Mouse (Mus musculus): ENCODE measurements at regions not wholly inside any gene's neighbourhood (a gene's known extent, or its start where the extent isn't known, plus 50 kb on each side); places are given as distances from the start of the nearest gene placed in this dataset.
A peak's percentile ranks its signal among the peaks of the same experiment; 100 is the strongest.

DNA sequence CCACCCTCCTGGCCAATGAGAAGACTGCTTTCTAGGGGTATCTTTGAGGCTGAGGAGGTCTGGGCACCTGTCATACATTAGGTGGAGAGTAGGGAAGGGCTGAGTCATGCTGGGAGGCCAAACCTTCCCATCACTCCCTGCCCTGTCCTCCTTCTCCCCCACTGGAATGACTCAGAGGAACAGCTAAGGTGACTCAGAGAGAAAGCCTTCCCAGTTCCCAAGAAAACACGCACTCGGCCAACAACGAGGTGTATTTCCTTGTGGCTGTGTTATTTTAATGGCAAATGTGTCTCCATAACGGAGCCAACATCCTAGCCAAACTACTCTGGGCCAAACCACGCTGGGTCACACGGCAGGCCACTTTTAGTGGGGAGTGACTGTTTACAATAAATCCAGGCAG lies 124.0 kb upstream of the Cdkn3 start:
- no peak overlapping the region for H3K9ac ChIP-seq
- H3K27ac ChIP-seq: no peak overlapping the region
- peaks cover 18% of the 10 kb centered on the region for H3K4me1 ChIP-seq
- ATAC-seq (ENCODE audit: insufficient number of reproducible peaks, low FRiP score, low TSS enrichment, low read depth): peak; percentile 53; the same call in 1 of the 2 replicates
- no peak overlapping the region for H3K4me2 ChIP-seq
- H3K36me3 ChIP-seq: no peaks in the 10 kb centered on the region
- no peak overlapping the region for H3K4me3 ChIP-seq
- WGBS: 43% methylated on average over 6 of the region's 6 CpGs
- no peaks in the 10 kb centered on the region for H3K9me3 ChIP-seq
- H3K27me3 ChIP-seq: no peaks in the 10 kb centered on the region

DNA sequence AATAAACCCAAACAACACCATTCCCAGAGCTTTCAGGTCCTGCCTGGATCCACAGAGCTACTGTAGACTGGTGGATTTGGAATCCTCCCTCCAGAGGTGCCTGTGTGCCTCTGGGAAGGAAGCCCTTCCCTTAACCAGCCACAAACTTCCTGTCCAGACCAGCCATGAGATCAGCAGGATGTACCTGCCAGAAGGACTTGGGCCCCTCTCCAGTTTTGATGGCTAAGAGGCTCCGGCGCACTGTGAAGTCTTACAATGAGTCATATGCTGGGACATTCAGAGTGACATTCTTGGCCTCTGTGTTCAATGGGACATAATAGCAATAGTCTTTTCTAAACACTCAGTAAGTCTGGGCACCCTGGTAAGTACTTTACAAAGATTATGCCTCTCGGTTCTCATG lies 125.0 kb upstream of the Cdkn3 start:
- Histone ChIP-seq H3K36me3 (no peaks in the 10 kb centered on the region), H3K9me3 (no peaks in the 10 kb centered on the region), H3K27ac (peak overlapping the region; percentile 22; the same call in 1 of the 2 replicates), H3K4me3 (no peak overlapping the region), H3K27me3 (no peaks in the 10 kb centered on the region), H3K4me2 (no peak overlapping the region), H3K4me1 (peaks cover 18% of the 10 kb centered on the region), H3K9ac (no peak overlapping the region)
- 83% methylated on average over 3 of the region's 3 CpGs for WGBS
- no peak for ATAC-seq (ENCODE audit: insufficient number of reproducible peaks, low FRiP score, low TSS enrichment, low read depth)

DNA sequence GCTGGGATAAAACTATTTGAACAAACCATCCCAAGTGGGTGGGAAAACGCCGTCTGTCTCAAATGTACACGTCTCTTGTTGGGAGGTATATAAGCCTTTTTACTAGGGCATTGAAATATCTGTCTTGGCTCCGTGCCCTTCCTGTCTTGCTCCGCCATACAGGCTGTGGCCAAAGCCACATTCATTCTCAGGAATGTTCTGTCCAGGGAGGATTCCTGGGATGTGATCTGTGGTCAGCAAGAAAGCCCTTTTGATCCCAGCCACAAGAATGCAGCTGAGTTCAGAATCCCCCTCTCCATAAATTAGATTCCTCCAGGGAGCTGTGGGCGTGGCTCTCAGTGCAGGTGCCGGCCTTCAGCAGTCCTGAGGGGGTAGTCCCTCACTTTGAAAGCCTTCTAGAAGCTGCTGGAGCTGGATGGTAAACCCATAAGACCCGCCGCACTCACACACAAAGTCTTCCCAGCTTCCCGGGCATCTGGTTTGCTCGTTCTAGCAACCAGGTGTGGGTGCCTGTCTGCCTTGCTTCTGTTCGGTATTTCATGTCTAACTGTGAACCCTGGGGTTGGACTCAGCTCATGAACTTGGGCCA lies 125.6 kb upstream of the Cdkn3 start:
- Histone ChIP-seq H3K27me3 (no peaks in the 10 kb centered on the region), H3K27ac (peak overlapping the region; percentile 22; the same call in 1 of the 2 replicates), H3K36me3 (no peaks in the 10 kb centered on the region), H3K4me2 (no peak overlapping the region), H3K4me1 (peaks cover 18% of the 10 kb centered on the region), H3K4me3 (no peak overlapping the region), H3K9me3 (no peaks in the 10 kb centered on the region), H3K9ac (no peak overlapping the region)
- WGBS: 33% methylated on average over 12 of the region's 12 CpGs
- ATAC-seq (ENCODE audit: insufficient number of reproducible peaks, low FRiP score, low TSS enrichment, low read depth): no peak

DNA sequence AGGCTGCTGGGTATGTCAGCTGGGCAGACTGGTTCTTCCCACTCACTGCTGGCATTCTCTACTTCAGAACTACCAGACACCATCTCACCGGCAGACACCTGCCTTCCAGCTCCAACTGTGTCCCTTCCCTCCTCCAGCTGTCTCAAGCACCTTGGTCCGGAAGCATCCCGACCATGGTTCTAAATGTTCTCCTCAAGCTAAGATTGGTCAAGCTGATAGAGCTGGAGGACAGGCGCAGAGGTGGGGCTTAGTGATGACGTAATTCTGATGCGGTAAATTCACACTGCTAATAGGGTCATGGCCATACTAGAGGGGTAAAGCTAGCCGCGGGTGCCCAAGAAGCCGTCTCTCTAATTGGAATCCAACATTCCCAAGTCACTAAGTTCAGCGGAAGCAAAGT lies 126.1 kb upstream of the Cdkn3 start:
- H3K9ac ChIP-seq: no peak overlapping the region
- WGBS: 77% methylated on average over 10 of the region's 10 CpGs
- no peaks in the 10 kb centered on the region for H3K27me3 ChIP-seq
- H3K9me3 ChIP-seq: no peaks in the 10 kb centered on the region
- H3K4me2 ChIP-seq: no peak overlapping the region
- no peak overlapping the region for H3K4me3 ChIP-seq
- H3K27ac ChIP-seq: no peak overlapping the region
- ATAC-seq (ENCODE audit: insufficient number of reproducible peaks, low FRiP score, low TSS enrichment, low read depth): no peak
- peaks cover 18% of the 10 kb centered on the region for H3K4me1 ChIP-seq
- H3K36me3 ChIP-seq: no peaks in the 10 kb centered on the region

DNA sequence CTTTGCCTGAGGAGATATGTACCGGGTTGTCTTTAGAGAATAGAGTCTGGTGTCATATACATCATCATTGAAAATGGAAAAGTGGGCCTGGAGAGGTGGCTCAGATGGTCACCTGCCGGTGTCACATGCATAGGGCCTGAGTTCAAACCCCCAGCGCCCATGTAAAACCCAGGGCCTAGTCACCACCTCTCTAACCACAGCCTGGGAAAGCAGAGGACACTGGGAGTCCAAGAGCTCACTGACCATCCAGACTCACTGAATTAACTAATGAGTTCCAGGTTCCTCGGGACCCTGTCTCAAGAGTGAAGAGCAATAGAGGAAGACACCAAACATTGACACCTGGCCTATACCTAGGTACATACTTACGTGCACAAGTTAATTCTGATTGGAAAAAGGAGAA lies 132.7 kb upstream of the Cdkn3 start:
- Histone ChIP-seq H3K4me2 (no peak overlapping the region), H3K27me3 (no peaks in the 10 kb centered on the region), H3K27ac (no peak overlapping the region), H3K9me3 (no peaks in the 10 kb centered on the region), H3K9ac (no peak overlapping the region), H3K4me3 (no peak overlapping the region), H3K4me1 (0 out of 2 replicates have a peak, but pooled peaks cover 5% of the 10 kb centered on the region), H3K36me3 (no peaks in the 10 kb centered on the region)
- ATAC-seq (ENCODE audit: insufficient number of reproducible peaks, low FRiP score, low TSS enrichment, low read depth): no peak
- 92% methylated on average over 5 of the region's 5 CpGs for WGBS

DNA sequence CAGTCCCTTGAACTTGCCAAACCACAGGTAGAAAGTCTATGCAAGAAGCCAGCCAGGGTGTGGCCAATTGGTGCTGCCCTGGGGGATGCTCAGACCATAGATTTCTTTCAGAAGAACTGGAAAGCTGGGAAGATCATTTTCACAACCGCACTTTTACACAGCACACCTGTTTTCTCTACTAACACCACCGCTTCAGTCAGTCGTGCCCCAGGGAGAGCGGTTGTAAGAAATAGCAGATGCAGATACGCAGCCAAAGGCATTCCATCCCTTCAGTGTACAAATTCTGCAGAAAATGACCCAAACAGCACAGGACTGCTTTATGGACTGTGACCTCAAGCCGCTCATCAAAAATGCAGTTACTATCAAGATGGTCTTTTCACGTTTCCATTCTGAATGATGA lies 134.6 kb upstream of the Cdkn3 start:
- no peak for ATAC-seq (ENCODE audit: insufficient number of reproducible peaks, low FRiP score, low TSS enrichment, low read depth)
- no peaks in the 10 kb centered on the region for H3K27me3 ChIP-seq
- no peak overlapping the region for H3K4me3 ChIP-seq
- no peak overlapping the region for H3K4me2 ChIP-seq
- H3K36me3 ChIP-seq: no peaks in the 10 kb centered on the region
- 0 out of 2 replicates have a peak, but pooled peaks cover 5% of the 10 kb centered on the region for H3K4me1 ChIP-seq
- no peak overlapping the region for H3K9ac ChIP-seq
- WGBS: 28% methylated on average over 7 of the region's 7 CpGs
- no peak overlapping the region for H3K27ac ChIP-seq
- no peaks in the 10 kb centered on the region for H3K9me3 ChIP-seq

DNA sequence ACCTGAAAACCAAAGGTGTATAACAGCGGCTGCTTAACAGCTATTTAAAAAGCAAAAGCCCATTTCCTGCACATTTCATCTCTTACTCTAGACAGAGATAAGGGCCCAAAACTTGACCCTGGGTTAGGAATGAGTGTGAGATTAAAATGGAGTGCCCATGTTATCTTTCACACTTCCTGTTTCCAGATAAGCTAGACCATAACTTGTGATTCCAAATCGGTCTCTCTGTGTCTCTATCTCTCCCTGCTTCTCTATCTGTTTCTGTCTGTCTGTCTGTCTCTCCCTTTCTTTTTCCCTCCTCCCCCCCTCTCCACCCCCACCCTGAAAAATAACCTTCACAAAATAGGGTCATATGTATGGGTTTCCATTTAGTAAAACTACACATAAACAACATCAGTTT lies 136.7 kb upstream of the Cdkn3 start:
- H3K9me3 ChIP-seq: no peaks in the 10 kb centered on the region
- no peak overlapping the region for H3K27ac ChIP-seq
- no peak for ATAC-seq (ENCODE audit: insufficient number of reproducible peaks, low FRiP score, low TSS enrichment, low read depth)
- 0 out of 2 replicates have a peak, but pooled peaks cover 5% of the 10 kb centered on the region for H3K4me1 ChIP-seq
- no peak overlapping the region for H3K4me3 ChIP-seq
- H3K4me2 ChIP-seq: no peak overlapping the region
- WGBS: 48% methylated on average over 2 of the region's 2 CpGs
- H3K9ac ChIP-seq: no peak overlapping the region
- H3K27me3 ChIP-seq: no peaks in the 10 kb centered on the region
- H3K36me3 ChIP-seq: no peaks in the 10 kb centered on the region

DNA sequence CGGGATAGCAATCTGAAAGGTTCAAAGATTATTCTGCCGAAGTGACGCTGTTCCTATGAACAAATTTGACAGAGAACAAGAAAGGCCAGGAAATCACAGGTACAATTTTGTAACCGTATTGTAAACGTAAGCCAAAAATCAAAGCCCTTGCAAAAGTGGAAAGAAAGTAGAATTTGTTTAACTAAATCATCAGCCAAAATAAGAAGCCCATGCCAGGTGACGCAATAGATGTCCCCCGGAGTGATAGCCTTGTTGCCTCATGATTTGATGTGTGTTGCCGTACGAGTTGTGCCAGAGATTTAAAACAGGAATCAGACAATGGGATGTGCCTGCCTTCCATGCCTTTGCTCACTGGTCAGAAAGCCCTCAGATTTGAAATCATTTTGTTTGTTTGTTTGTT lies 144.3 kb upstream of the Cdkn3 start:
- H3K4me1 ChIP-seq: no peaks in the 10 kb centered on the region
- H3K4me2 ChIP-seq: no peak overlapping the region
- H3K36me3 ChIP-seq: no peaks in the 10 kb centered on the region
- whole genome bisulfite sequencing: 82% methylated on average over 9 of the region's 9 CpGs
- no peaks in the 10 kb centered on the region for H3K27me3 ChIP-seq
- H3K4me3 ChIP-seq: no peak overlapping the region
- ATAC-seq (ENCODE audit: insufficient number of reproducible peaks, low FRiP score, low TSS enrichment, low read depth): no peak
- H3K9me3 ChIP-seq: no peaks in the 10 kb centered on the region; the same call in 1 of the 2 replicates
- H3K27ac ChIP-seq: no peak overlapping the region
- H3K9ac ChIP-seq: no peak overlapping the region

DNA sequence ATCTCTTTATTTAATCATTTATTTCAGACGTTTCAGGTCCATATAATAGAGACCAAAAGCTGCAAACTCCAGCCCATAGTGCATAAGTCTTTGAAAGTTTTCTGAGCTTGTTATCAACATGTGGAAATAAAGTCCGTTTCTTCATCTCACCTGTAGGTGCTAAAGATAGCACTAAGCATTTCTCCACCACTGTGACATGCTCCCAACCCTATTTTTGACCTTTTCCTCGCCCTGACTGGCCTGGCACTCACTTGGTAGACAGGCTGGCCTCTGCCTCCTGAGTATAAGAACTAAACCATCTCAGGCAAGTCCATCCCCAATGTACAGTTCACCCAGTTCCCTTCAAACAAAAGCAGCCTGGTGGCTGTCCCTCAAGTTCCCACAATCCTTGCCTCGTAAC lies 145.4 kb upstream of the Cdkn3 start:
- 70% methylated on average over 4 of the region's 4 CpGs for WGBS
- H3K4me2 ChIP-seq: no peak overlapping the region
- H3K36me3 ChIP-seq: no peaks in the 10 kb centered on the region
- H3K9me3 ChIP-seq: no peaks in the 10 kb centered on the region; the same call in 1 of the 2 replicates
- H3K27ac ChIP-seq: no peak overlapping the region
- H3K9ac ChIP-seq: no peak overlapping the region
- ATAC-seq (ENCODE audit: insufficient number of reproducible peaks, low FRiP score, low TSS enrichment, low read depth): no peak
- H3K4me3 ChIP-seq: no peak overlapping the region
- peaks cover 5% of the 10 kb centered on the region; the same call in 1 of the 2 replicates for H3K4me1 ChIP-seq
- no peaks in the 10 kb centered on the region for H3K27me3 ChIP-seq

DNA sequence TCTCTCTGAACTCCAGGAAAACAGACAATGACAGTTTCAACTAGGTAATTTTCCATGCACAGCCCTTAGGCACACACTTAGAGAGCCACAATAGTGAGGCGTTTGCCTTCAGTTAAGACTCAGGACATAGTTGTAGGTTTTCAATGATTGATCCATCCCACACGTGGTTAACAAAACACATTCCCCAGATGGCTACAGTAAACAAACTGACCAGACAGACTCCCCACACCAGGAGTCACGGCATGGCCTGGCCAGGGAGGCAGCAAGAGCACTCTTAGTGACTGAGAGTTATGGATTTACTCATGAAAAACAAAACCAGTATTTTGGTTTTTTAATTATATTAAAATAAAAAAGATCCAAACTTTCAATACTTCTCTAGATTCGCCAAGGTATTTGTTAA lies 146.6 kb upstream of the Cdkn3 start:
- no peak overlapping the region for H3K27ac ChIP-seq
- H3K36me3 ChIP-seq: no peaks in the 10 kb centered on the region
- H3K27me3 ChIP-seq: no peaks in the 10 kb centered on the region
- no peaks in the 10 kb centered on the region; the same call in 1 of the 2 replicates for H3K9me3 ChIP-seq
- no peak for ATAC-seq (ENCODE audit: insufficient number of reproducible peaks, low FRiP score, low TSS enrichment, low read depth)
- no peak overlapping the region for H3K4me3 ChIP-seq
- H3K4me2 ChIP-seq: no peak overlapping the region
- H3K4me1 ChIP-seq: peaks cover 5% of the 10 kb centered on the region; the same call in 1 of the 2 replicates
- WGBS: 55% methylated on average over 4 of the region's 4 CpGs
- no peak overlapping the region for H3K9ac ChIP-seq

DNA sequence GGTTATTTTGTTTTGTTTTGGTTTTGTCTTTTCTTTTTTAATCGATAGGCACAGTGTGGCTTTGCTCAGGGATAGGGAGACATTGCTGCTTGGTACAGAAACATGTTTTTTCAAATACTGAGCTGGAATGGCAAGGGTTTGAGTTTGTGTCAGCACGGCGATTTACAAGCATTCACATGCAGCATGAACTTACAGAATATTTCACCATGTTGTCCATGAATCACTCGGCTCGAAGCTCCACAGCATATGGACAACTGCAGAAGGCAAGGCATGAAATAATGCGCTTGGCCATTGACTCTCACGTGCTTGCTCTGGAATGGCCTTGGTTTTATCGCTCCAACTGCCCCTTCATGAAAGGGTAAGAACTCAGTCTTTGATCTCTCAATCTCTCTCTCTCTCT lies 147.1 kb upstream of the Cdkn3 start:
- Histone ChIP-seq H3K36me3 (no peaks in the 10 kb centered on the region), H3K9ac (no peak overlapping the region), H3K4me1 (peaks cover 5% of the 10 kb centered on the region; the same call in 1 of the 2 replicates), H3K27me3 (no peaks in the 10 kb centered on the region; the same call in 1 of the 2 replicates), H3K27ac (no peak overlapping the region), H3K9me3 (no peaks in the 10 kb centered on the region; the same call in 1 of the 2 replicates), H3K4me3 (no peak overlapping the region), H3K4me2 (no peak overlapping the region)
- WGBS: 51% methylated on average over 8 of the region's 8 CpGs
- ATAC-seq (ENCODE audit: insufficient number of reproducible peaks, low FRiP score, low TSS enrichment, low read depth): no peak

DNA sequence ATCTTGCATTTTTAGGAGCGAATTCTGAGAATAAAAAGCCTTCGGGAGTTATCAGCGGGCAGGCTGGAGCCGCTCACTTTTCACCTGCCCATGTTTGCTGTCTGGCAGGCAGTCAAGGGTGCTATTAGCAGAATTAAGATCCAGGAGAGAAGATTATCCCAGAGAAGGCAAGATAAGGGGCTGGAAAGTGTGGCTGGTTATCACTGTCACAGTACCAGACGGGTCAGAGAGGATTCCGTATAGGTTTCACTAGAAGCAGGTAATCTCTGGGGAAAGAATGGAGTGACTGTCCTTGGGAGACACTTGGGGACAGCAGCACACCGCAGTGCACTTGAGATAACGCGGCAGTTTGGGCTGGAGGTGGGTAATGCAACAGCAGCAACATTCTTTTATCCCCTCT lies 147.8 kb upstream of the Cdkn3 start:
- 48% methylated on average over 9 of the region's 9 CpGs for WGBS
- Histone ChIP-seq H3K27ac (no peak overlapping the region), H3K36me3 (no peaks in the 10 kb centered on the region), H3K9ac (no peak overlapping the region), H3K4me2 (no peak overlapping the region), H3K9me3 (no peaks in the 10 kb centered on the region), H3K4me3 (no peak overlapping the region), H3K27me3 (peaks cover 3% of the 10 kb centered on the region; the same call in 1 of the 2 replicates), H3K4me1 (peaks cover 5% of the 10 kb centered on the region; the same call in 1 of the 2 replicates)
- no peak for ATAC-seq (ENCODE audit: insufficient number of reproducible peaks, low FRiP score, low TSS enrichment, low read depth)

DNA sequence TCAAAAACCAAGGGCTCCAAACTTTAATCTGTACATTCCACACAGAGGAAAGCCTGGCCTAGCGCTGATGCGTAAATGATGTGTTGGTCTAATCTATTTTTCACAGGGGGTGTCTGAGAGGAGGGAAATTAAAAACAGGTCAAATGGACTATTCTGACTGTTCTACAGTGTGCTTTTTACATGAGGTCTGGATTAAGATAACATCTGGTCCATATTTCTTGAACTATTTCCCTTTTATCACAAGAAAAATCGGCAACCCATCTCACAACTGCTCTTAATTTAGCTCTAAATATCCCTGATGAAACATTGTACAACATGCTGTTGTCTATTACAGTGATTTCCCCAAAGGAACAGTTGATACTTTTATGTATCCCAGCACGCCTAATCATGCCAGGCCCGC lies 149.4 kb upstream of the Cdkn3 start:
- Histone ChIP-seq H3K27ac (no peak overlapping the region), H3K4me3 (no peak overlapping the region), H3K9ac (no peak overlapping the region), H3K27me3 (peaks cover 7% of the 10 kb centered on the region; the same call in 1 of the 2 replicates), H3K4me2 (no peak overlapping the region), H3K4me1 (peaks cover 5% of the 10 kb centered on the region; the same call in 1 of the 2 replicates), H3K9me3 (no peaks in the 10 kb centered on the region), H3K36me3 (no peaks in the 10 kb centered on the region)
- ATAC-seq (ENCODE audit: insufficient number of reproducible peaks, low FRiP score, low TSS enrichment, low read depth): no peak
- WGBS: 62% methylated on average over 5 of the region's 5 CpGs
